Mouse (Mus musculus): ENCODE measurements around the gene Atr. TPM values are rescaled to one million over a fixed set of nuclear protein-coding genes. Genes with fewer than 3 reads are reported as not detected.

Gene Atr
- total and polyA plus RNA-seq, 2 experiments from 2014 or later: 4.9 to 25.9 TPM

DNA sequence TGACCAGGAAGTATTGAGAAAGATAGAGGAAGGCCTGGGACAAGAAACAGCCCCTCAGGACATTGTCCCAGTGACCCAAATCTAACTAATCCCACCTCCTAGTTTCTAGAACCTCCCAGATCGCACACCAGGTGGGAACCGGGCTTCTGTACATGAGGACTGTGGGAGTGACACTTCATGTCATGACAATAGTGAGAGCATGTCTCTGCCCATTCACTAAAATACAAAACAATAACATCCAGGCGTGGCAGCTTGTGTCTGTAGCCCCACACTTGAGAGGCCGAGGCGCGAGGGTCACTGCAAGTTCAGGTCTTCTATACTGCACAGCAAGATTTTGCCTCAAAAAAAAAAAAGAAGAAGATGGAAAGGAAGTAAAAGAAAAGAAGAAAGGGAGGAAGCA is 122.5 kb downstream of the Atr start:
- no peak for DNase-seq
- no peaks in the 10 kb centered on the region for H3K9me3 ChIP-seq (ENCODE audit: low read length)
- WGBS: 86% methylated on average over 6 of the region's 6 CpGs
- H3K4me2 ChIP-seq (ENCODE audit: low read depth): no peak overlapping the region
- H3K27ac ChIP-seq (ENCODE audit: low read depth, low read length): no peak overlapping the region
- H3K27me3 ChIP-seq (ENCODE audit: insufficient read depth, low read length): no peaks in the 10 kb centered on the region
- no peak for TF ChIP-seq CTCF (IDR thresholded peaks at IDR 0.05; ENCODE audit: low read depth)
- no peak overlapping the region for H3K4me3 ChIP-seq (ENCODE audit: low read depth, low read length)
- H3K4me1 ChIP-seq (ENCODE audit: insufficient read depth): no peaks in the 10 kb centered on the region
- no peak for ATAC-seq
- peaks cover 51% of the 10 kb centered on the region for H3K36me3 ChIP-seq (ENCODE audit: insufficient read depth)
- H3K9ac ChIP-seq: no peak overlapping the region

GRCm38 (mm10) chr9:95992255-95992654 is 134.9 kb downstream of the Atr start:
- WGBS: 97% methylated on average over 2 of the region's 2 CpGs
- Histone ChIP-seq H3K27me3 (ENCODE audit: insufficient read depth, low read length) (no peaks in the 10 kb centered on the region), H3K27ac (ENCODE audit: low read depth, low read length) (no peak overlapping the region), H3K9me3 (ENCODE audit: low read length) (no peaks in the 10 kb centered on the region), H3K4me3 (ENCODE audit: low read depth, low read length) (no peak overlapping the region), H3K4me1 (ENCODE audit: insufficient read depth) (no peaks in the 10 kb centered on the region), H3K9ac (no peak overlapping the region), H3K4me2 (ENCODE audit: low read depth) (no peak overlapping the region), H3K36me3 (ENCODE audit: insufficient read depth) (peaks cover 48% of the 10 kb centered on the region)
- ATAC-seq (no peak), DNase-seq (no peak)
- TF ChIP-seq CTCF (IDR thresholded peaks at IDR 0.05; ENCODE audit: low read depth): no peak

Other genes with a start within 250 kb of the Atr start
- gene Pcolce2, start 220.0 kb upstream of the Atr start, total RNA-seq (2014; rRNA removed): 1.5 and 2.2 TPM in 2 replicates
- 1.8 and 2.5 TPM in 2 replicates for gene Pcolce2, start 220.0 kb upstream of the Atr start, polyA plus RNA-seq (2015; fragmentation: Nextera tagmentation; extraction: Ambion mirVana)
- 27.6 and 33.3 TPM in 2 replicates for gene Trpc1, start 107.2 kb upstream of the Atr start, total RNA-seq (2014; rRNA removed)
- gene Trpc1, start 107.2 kb upstream of the Atr start, polyA plus RNA-seq (2015; fragmentation: Nextera tagmentation; extraction: Ambion mirVana): 5.2 and 7.3 TPM in 2 replicates
- gene Pls1, start 12.3 kb upstream of the Atr start, total RNA-seq (2014; rRNA removed): 1.3 and 1.8 TPM in 2 replicates
- gene Pls1, start 12.3 kb upstream of the Atr start, polyA plus RNA-seq (2015; fragmentation: Nextera tagmentation; extraction: Ambion mirVana): 2.8 and 2.9 TPM in 2 replicates
- 14.2 and 23.7 TPM in 2 replicates for gene Xrn1, start 97.2 kb downstream of the Atr start, total RNA-seq (2014; rRNA removed)
- gene Xrn1, start 97.2 kb downstream of the Atr start, polyA plus RNA-seq (2015; fragmentation: Nextera tagmentation; extraction: Ambion mirVana): 7.7 and 12.6 TPM in 2 replicates